Mouse (Mus musculus) ES-Bruce4 (cell line): ENCODE measurements around the gene Csrnp3. TPM values are rescaled to one million over a fixed set of nuclear protein-coding genes. Genes with fewer than 3 reads are reported as not detected.
A peak's percentile ranks its signal among the peaks of the same experiment; 100 is the strongest.

Experiments used
- H3K27ac ChIP-seq: 2 replicates; pipeline ENCODE4 v1.5.1; 2012; ENCODE audit warnings: low read length, inconsistent platforms; ENCODE audit not compliant: insufficient read depth
- H3K27me3 ChIP-seq: 2 replicates; pipeline ENCODE4 v1.6.1; 2012; ENCODE audit warnings: mild to moderate bottlenecking, low read length, inconsistent platforms; ENCODE audit not compliant: control insufficient read depth, poor library complexity, insufficient read depth, severe bottlenecking
- H3K36me3 ChIP-seq: 2 replicates; pipeline ENCODE4 v1.6.1; 2012; ENCODE audit warnings: inconsistent platforms, mild to moderate bottlenecking, low read length, moderate library complexity; ENCODE audit not compliant: control insufficient read depth, poor library complexity, insufficient read depth, severe bottlenecking
- H3K4me1 ChIP-seq: one replicate; pipeline ENCODE4 v1.8.1; 2011; ENCODE audit warnings: low read length; ENCODE audit not compliant: control insufficient read depth, insufficient read depth
- H3K4me3 ChIP-seq: 2 replicates; pipeline ENCODE4 v1.5.1; 2011; ENCODE audit warnings: low read depth, mild to moderate bottlenecking, low read length
- H3K9ac ChIP-seq: 2 replicates; pipeline ENCODE4 v1.6.1; 2012; ENCODE audit warnings: low read depth, mild to moderate bottlenecking, inconsistent platforms; ENCODE audit not compliant: poor library complexity, severe bottlenecking
- H3K9me3 ChIP-seq: replicated peaks from 2 replicates; pipeline ENCODE4 v1.6.1; 2012; ENCODE audit warnings: mild to moderate bottlenecking, low read length, inconsistent platforms; ENCODE audit not compliant: control insufficient read depth, poor library complexity, insufficient read depth, severe bottlenecking
- CTCF ChIP-seq: IDR thresholded peaks from one replicate; pipeline ENCODE4 v1.8.1; 2011; ENCODE audit warnings: low read depth, low read length
- EP300 ChIP-seq: IDR thresholded peaks from 2 replicates; pipeline ENCODE4 v1.6.1; 2011; ENCODE audit warnings: low read depth, low read length; ENCODE audit not compliant: insufficient read depth
- POLR2A ChIP-seq: IDR thresholded peaks from one replicate; pipeline ENCODE4 v1.8.1; 2011; ENCODE audit warnings: low read length; ENCODE audit not compliant: insufficient read depth
- polyA plus RNA-seq: library from polyadenylated mRNA; stranded (reverse); fragments of >200 nt; gene quantifications from 2 replicates; pipeline ENCODE4 v1.2.4, GENCODE M21; 2011; ENCODE audit warnings: low read depth; ENCODE audit not compliant: missing spikeins, insufficient read depth, insufficient read length

Csrnp3 gene
- polyA plus RNA-seq, 1 experiment: 5.1 TPM

- Histone ChIP-seq H3K9ac (no peak overlapping the region), H3K36me3 (no peaks in the 10 kb centered on the region), H3K9me3 (no peaks in the 10 kb centered on the region), H3K4me1 (no peaks in the 10 kb centered on the region), H3K4me3 (peak overlapping the region; percentile 75), H3K27ac (no peak overlapping the region), H3K27me3 (no peaks in the 10 kb centered on the region)
- TF ChIP-seq POLR2A (no peak), CTCF (no peak), EP300 (no peak)
Observed at GRCm38 (mm10) chr2:65931313-65931712, 85.7 kb downstream of the Csrnp3 start.

GRCm38 (mm10) chr2:65931841-65932311, 86.3 kb downstream of the Csrnp3 start:
- Histone ChIP-seq H3K27ac (no peak overlapping the region), H3K9me3 (no peaks in the 10 kb centered on the region), H3K36me3 (no peaks in the 10 kb centered on the region), H3K4me1 (no peaks in the 10 kb centered on the region), H3K27me3 (no peaks in the 10 kb centered on the region), H3K9ac (0 out of 2 replicates have a peak overlapping the region, but pooled peaks have one; percentile 0), H3K4me3 (peak overlapping the region; percentile 75)
- no peak for TF ChIP-seq CTCF

DNA sequence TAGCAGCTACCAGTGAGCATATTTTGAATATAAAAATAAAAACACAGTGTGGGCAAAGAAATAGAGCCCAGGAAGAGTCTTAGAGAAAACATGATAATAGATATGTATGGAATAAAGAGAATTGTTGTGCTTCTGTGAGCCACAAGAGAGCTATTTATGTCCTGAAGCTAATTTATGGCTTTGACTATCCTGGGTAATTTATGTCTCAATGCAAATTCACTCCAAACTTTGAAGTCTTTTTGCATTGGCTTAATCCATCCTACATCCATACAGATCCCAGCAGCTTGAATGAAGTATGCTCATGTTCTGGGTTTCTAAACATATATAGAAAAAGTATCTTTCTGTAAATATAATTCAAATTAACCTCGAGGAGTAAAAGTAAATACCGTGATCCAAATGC, 88.5 kb downstream of the Csrnp3 start:
- no peak overlapping the region for H3K27ac ChIP-seq
- no peaks in the 10 kb centered on the region for H3K9me3 ChIP-seq
- H3K4me3 ChIP-seq: no peak overlapping the region
- no peaks in the 10 kb centered on the region for H3K27me3 ChIP-seq
- H3K36me3 ChIP-seq: no peaks in the 10 kb centered on the region
- no peak for TF ChIP-seq POLR2A
- TF ChIP-seq CTCF: no peak
- TF ChIP-seq EP300: no peak
- H3K4me1 ChIP-seq: no peaks in the 10 kb centered on the region
- H3K9ac ChIP-seq: no peak overlapping the region

DNA sequence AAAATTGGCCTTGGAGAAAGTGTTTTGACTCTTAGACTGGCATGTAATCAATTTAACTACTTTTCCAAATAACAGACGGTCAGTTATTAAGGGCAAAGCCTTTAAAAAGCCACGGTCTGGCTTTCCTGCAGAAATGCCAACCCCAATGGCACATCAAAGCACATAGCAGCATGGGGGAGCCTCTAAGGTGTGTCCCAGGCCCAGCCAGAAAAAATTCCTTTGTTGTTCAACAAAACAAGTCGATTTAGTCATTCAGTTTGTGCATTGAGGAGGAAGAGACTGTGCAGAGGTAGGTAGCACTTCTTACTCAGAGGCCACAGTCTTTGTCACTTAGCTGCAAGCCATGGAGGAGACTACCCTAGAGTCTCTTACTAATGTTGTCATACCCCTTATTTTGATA, 93.3 kb downstream of the Csrnp3 start:
- Histone ChIP-seq H3K27ac (no peak overlapping the region), H3K4me3 (no peak overlapping the region), H3K9me3 (no peaks in the 10 kb centered on the region), H3K9ac (no peak overlapping the region), H3K4me1 (no peaks in the 10 kb centered on the region), H3K27me3 (no peaks in the 10 kb centered on the region), H3K36me3 (no peaks in the 10 kb centered on the region)
- TF ChIP-seq CTCF: no peak
- TF ChIP-seq EP300: no peak
- TF ChIP-seq POLR2A: no peak

DNA sequence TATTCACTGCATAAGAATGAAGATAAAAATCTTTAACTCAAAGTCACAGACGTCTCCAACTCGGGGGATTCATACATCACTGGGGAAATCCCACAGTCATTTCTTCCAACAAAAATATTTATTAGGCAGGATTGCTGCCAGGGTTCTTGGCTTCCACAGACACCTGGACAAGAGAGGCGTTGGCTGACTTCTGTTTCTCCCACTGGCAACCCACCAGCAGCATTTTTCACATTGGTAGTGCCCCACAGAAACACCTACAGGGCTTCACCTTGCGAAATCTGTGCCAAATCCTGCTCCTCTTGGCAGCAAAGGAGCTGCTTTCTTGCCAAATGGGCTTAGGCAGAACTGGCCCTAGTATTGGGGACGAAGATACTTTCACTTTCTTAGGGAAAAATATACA, 94.8 kb downstream of the Csrnp3 start:
- Histone ChIP-seq H3K9me3 (no peaks in the 10 kb centered on the region), H3K27ac (no peak overlapping the region), H3K27me3 (no peaks in the 10 kb centered on the region), H3K9ac (no peak overlapping the region), H3K36me3 (no peaks in the 10 kb centered on the region), H3K4me3 (no peak overlapping the region), H3K4me1 (no peaks in the 10 kb centered on the region)
- TF ChIP-seq EP300 (no peak), POLR2A (no peak), CTCF (no peak)

- no peak for TF ChIP-seq CTCF
- TF ChIP-seq POLR2A: no peak
- TF ChIP-seq EP300: no peak
- H3K27me3 ChIP-seq: no peaks in the 10 kb centered on the region
- no peak overlapping the region for H3K27ac ChIP-seq
- no peaks in the 10 kb centered on the region for H3K4me1 ChIP-seq
- H3K4me3 ChIP-seq: no peak overlapping the region
- no peaks in the 10 kb centered on the region for H3K9me3 ChIP-seq
- H3K9ac ChIP-seq: no peak overlapping the region
- H3K36me3 ChIP-seq: no peaks in the 10 kb centered on the region
Observed at GRCm38 (mm10) chr2:65942346-65942745, 96.8 kb downstream of the Csrnp3 start.
